Mouse (Mus musculus) liver, embryonic 14.5 days (tissue): ENCODE data around the gene Mknk1. TPM values are rescaled to one million over a fixed set of nuclear protein-coding genes. Genes with fewer than 3 reads are reported as not detected.

ENCODE experiments used
- ATAC-seq: fragments of 200-750 bp; cut with Nextera tagmentation; 2 replicates; pipeline ENCODE4 v1.8.0; 2017; ENCODE audit warnings: moderate number of reproducible peaks, mild to moderate bottlenecking, moderate library complexity; ENCODE audit not compliant: insufficient read depth
- DNase-seq, 3 experiments: peaks; one replicate each; pipeline ENCODE4 v3.0.0-alpha.2; 2012 to 2013; ENCODE audit warnings: low read depth in 3 of 3, low spot score in 3 of 3
- H3K27ac ChIP-seq: fragments of 300-500 bp; sonication (generic); 2 replicates; pipeline ENCODE4 v1.5.1; 2014; ENCODE audit warnings: moderate library complexity, mild to moderate bottlenecking, control low read depth, inconsistent platforms
- H3K27me3 ChIP-seq: fragments of 300-500 bp; sonication (generic); 2 replicates; pipeline ENCODE4 v1.6.1; 2014; ENCODE audit warnings: mild to moderate bottlenecking, low read length, moderate library complexity; ENCODE audit not compliant: control insufficient read depth, insufficient read depth
- H3K36me3 ChIP-seq: fragments of 300-500 bp; sonication (generic); replicated peaks from 2 replicates; pipeline ENCODE4 v1.6.1; 2014; ENCODE audit warnings: low read depth; ENCODE audit not compliant: control insufficient read depth, insufficient read depth
- H3K4me1 ChIP-seq, 2 experiments: fragments of 200-500 bp in 1 of 2; fragments of 300-500 bp in 1 of 2; sonication (generic) in 1 of 2; replicated peaks; 2 replicates each; pipeline ENCODE4 v1.6.1; 2012 to 2014; ENCODE audit warnings: antibody characterized with exemption in 1 of 2, inconsistent platforms in 1 of 2, low read length in 1 of 2; ENCODE audit not compliant: control insufficient read depth in 2 of 2, insufficient read depth in 2 of 2
- H3K4me2 ChIP-seq: fragments of 300-500 bp; sonication (generic); 2 replicates; pipeline ENCODE4 v1.6.1; 2014; ENCODE audit warnings: low read depth, mild to moderate bottlenecking, control low read depth, moderate library complexity
- H3K4me3 ChIP-seq, 2 experiments: fragments of 200-500 bp in 1 of 2; fragments of 300-500 bp in 1 of 2; sonication (generic) in 1 of 2; 2 replicates each; pipeline ENCODE4 v1.5.1; 2012 to 2014; ENCODE audit warnings: low read depth in 2 of 2, low read length in 2 of 2, mild to moderate bottlenecking in 2 of 2, control low read depth in 1 of 2, inconsistent platforms in 1 of 2, moderate library complexity in 1 of 2; ENCODE audit not compliant: insufficient read depth in 1 of 2
- H3K9ac ChIP-seq: fragments of 300-500 bp; sonication (generic); replicated peaks from 2 replicates; pipeline ENCODE4 v1.6.1; 2014; ENCODE audit warnings: mild to moderate bottlenecking, control low read depth, moderate library complexity
- H3K9me3 ChIP-seq: fragments of 300-500 bp; sonication (generic); 2 replicates; pipeline ENCODE4 v1.6.1; 2016; ENCODE audit warnings: low read length, mixed read lengths; ENCODE audit not compliant: control insufficient read depth
- CTCF ChIP-seq: IDR thresholded peaks from 2 replicates; pipeline ENCODE4 v1.5.1; 2016; ENCODE audit warnings: antibody characterized with exemption, low read depth, control low read depth
- EP300 ChIP-seq: IDR thresholded peaks from 2 replicates; pipeline ENCODE4 v1.6.1; 2016; ENCODE audit warnings: antibody characterized with exemption, low read depth
- WGBS: fragments of 180-500 bp; shearing (Covaris S2); extraction: QIAGEN DNeasy Blood & Tissue Kit; methylation state at CpG from one replicate; pipeline ENCODE4 v1.1.7; 2014; ENCODE audit not compliant: insufficient replicate concordance; 5-methylcytosine and 5-hydroxymethylcytosine counted together
- polyA plus RNA-seq, 2 experiments: library from polyadenylated mRNA; depleted of rRNA in 1 of 2; stranded (reverse) in 1 of 2; unstranded in 1 of 2; fragments of >200 nt; fragmentation: Nextera tagmentation in 1 of 2; extraction: Ambion mirVana in 1 of 2; gene quantifications; 2 replicates each; pipeline versions ENCODE4 v1.2.1 to v1.2.3; 2012 to 2014

Mknk1 gene
- polyA plus RNA-seq, 2 experiments = 21.3 to 34.8 TPM

GRCm38 (mm10) chr4:115824178-115824577 lies 14.8 kb upstream of the Mknk1 start:
- TF ChIP-seq CTCF (no peak), EP300 (peak; percentile 48)
- H3K27ac ChIP-seq = peak overlapping the region; percentile 40
- H3K4me1 ChIP-seq = peaks cover 35 to 54% of the 10 kb centered on the region in 2 experiments
- H3K4me2 ChIP-seq = peak overlapping the region; percentile 38
- H3K36me3 ChIP-seq = no peaks in the 10 kb centered on the region
- no peaks in the 10 kb centered on the region for H3K9me3 ChIP-seq
- no peaks in the 10 kb centered on the region for H3K27me3 ChIP-seq
- H3K9ac ChIP-seq = peak overlapping the region; percentile 32; the same call in 1 of the 2 replicates
- 22% methylated on average over 2 of the region's 2 CpGs for WGBS
- DNase-seq = peak in 1 of 3 experiments; percentile 71
- 0 out of 4 replicates have a peak overlapping the region, but pooled peaks of 1 of the 2 experiments have one; percentile 3 for H3K4me3 ChIP-seq
- peak; percentile 50 for ATAC-seq

DNA sequence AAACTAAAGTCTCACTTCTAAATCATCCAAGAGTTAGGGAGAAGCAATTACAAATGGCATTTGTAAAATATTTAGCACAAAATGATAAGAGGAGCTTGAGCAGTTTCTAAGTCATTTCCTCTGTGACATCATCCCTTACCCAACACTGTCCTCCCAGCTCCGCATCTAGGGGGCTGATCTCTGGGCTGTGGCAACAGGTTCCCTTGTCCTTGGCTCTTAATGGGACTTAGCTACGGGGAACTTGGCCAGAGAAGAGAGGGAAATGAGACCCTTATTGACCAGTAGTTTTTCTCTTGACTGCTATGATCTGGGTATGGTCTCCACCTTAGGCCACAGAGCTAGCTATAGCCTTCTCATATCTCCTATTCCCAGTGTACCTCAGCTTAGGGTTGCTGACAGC lies 13.7 kb upstream of the Mknk1 start:
- ATAC-seq (no peak), DNase-seq (no peak)
- Histone ChIP-seq H3K4me3 (no peak overlapping the region), H3K27me3 (no peaks in the 10 kb centered on the region), H3K9ac (no peak overlapping the region), H3K9me3 (no peaks in the 10 kb centered on the region), H3K4me2 (no peak overlapping the region), H3K27ac (no peak overlapping the region), H3K36me3 (no peaks in the 10 kb centered on the region), H3K4me1 (peaks cover 44 to 62% of the 10 kb centered on the region in 2 experiments)
- TF ChIP-seq EP300 (no peak), CTCF (no peak)
- 32% methylated on average over 2 of the region's 2 CpGs for WGBS

DNA sequence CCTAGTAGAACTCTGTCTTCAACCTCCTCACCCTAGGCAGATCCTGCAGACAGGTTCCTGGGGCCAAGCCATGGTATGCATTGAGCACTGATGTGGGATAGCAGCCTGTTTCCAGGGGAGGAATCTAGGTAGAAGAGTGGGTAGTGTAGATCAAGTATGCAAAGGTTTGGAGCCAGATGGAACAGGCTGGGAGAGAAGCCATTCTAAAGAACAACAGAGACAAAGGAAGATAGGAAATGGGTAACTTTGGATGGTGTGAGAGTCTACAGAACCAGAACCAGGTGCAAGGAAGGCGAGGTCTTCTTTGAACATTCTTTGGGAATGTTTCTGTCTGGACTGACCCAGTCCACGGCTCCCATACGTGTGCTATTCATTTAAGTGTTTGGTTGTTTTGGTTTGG lies 11.9 kb upstream of the Mknk1 start:
- H3K4me2 ChIP-seq = peak overlapping the region; percentile 93
- H3K4me3 ChIP-seq = peak overlapping the region in 1 of 2 experiments; percentile 79; a peak in 2 of 4 replicates
- H3K9me3 ChIP-seq = no peaks in the 10 kb centered on the region
- DNase-seq (no peak), ATAC-seq (no peak)
- H3K36me3 ChIP-seq = peaks cover 6% of the 10 kb centered on the region; the same call in 1 of the 2 replicates
- no peak overlapping the region for H3K27ac ChIP-seq
- H3K9ac ChIP-seq = no peak overlapping the region
- WGBS = 55% methylated on average over 3 of the region's 3 CpGs
- H3K4me1 ChIP-seq = peaks cover 42 to 58% of the 10 kb centered on the region in 2 experiments
- TF ChIP-seq CTCF (no peak), EP300 (no peak)
- no peaks in the 10 kb centered on the region for H3K27me3 ChIP-seq

DNA sequence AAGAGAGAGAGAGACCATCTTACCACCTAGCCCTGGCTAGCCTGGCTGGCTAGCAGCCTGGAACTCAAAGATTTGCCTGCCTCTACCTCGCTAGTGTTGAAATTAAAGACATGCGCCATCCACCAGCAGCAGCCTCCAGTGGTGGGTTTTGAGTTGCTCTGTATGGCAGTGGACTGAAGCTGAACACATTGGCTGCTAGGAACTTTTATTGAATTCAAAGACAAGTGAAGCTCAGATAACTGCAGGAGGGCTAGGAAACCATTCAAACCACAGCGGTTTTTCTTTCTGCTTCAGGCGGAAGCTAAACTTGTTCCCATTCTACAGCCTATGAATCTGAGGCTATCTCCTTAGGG lies 11.5 kb upstream of the Mknk1 start:
- DNase-seq (no peak), ATAC-seq (no peak)
- Histone ChIP-seq H3K9ac (peak overlapping the region; percentile 81), H3K4me3 (peak overlapping the region; percentile 79 to 90), H3K36me3 (peaks cover 8% of the 10 kb centered on the region; the same call in 1 of the 2 replicates), H3K4me1 (peaks cover 42 to 54% of the 10 kb centered on the region in 2 experiments), H3K27me3 (no peaks in the 10 kb centered on the region), H3K27ac (peak overlapping the region; percentile 15), H3K4me2 (peak overlapping the region; percentile 93), H3K9me3 (no peaks in the 10 kb centered on the region)
- 3% methylated on average over 4 of the region's 4 CpGs for WGBS
- no peak for TF ChIP-seq CTCF
- no peak for TF ChIP-seq EP300

- TF ChIP-seq EP300 (no peak), CTCF (no peak; the same call in 1 of the 2 replicates)
- peak; percentile 90 for ATAC-seq
- peaks cover 41 to 50% of the 10 kb centered on the region in 2 experiments for H3K4me1 ChIP-seq
- WGBS = under 1% methylated on average over 48 of the region's 57 CpGs
- H3K4me3 ChIP-seq = peak within 1 kb of the TSS; percentile 79 to 90
- peak within 1 kb of the TSS; percentile 93 for H3K4me2 ChIP-seq
- H3K9me3 ChIP-seq = no peaks in the 10 kb centered on the region
- DNase-seq = peak; percentile 67 to 74 (median 72)
- H3K27ac ChIP-seq = peak within 1 kb of the TSS; percentile 71
- peak within 1 kb of the TSS; percentile 81 for H3K9ac ChIP-seq
- H3K27me3 ChIP-seq = no peaks in the 10 kb centered on the region
- H3K36me3 ChIP-seq = peaks cover 8% of the 10 kb centered on the region; the same call in 1 of the 2 replicates
Observed at GRCm38 (mm10) chr4:115827888-115828571, 11.0 kb upstream of the Mknk1 start, which contains the start of gene Mob3c. Gene Mob3c (plus strand): TSS chr4:115828092.
